Mouse (Mus musculus) A20 (cell line): ENCODE data around the gene Cib1.

Experiments used
- DNase-seq: peaks from one replicate; pipeline ENCODE4 v3.0.0-alpha.2; 2011; ENCODE audit warnings: low read depth, low spot score

The Cib1 gene

DNA sequence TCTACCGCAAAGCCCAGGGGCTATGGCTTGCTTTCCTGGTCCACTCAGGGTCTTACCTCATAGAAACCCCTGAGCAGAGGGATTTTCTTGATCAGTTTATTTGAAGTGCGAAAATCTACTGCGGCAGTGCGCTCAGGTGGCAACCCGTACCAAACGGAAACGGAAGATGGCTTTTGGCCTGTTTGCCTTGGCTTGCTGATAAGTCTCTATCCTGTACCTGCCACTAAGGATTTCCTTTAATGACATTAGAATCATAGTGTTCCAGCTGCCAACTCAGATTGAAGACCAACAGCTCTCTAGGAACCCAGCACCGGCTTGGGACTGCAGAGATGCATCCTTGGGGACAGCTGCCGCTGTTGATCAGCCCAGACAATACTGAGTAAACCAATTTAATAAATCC lies 1.2 kb upstream of the Cib1 start:
- no peak for DNase-seq

DNA sequence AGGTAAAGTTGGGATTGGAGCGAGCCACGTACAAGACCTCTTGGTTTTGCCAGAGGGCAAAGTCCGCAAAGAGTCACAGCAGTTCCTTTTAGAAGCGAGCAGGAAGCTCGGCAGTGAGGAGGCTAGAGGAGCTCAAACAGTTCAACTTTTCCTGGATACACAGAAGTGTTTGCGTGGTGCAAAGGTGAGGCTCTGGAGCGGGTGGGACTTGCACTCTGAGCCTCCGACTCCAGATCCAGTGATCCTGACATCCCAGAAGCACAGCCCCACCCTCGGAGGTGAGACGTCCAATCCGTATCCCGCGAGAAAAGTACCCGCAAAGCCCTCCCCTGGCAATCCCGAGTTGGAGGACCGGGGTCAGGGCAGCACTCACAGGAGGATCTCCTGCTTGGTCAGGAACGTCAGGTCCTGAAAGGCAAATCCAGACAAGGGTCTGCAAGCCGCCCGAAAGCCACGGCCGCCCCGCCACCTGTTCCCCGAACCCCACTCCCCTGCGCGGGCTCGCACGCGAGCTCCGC lies 583 bp downstream of the Cib1 start:
- no peak for DNase-seq

DNA sequence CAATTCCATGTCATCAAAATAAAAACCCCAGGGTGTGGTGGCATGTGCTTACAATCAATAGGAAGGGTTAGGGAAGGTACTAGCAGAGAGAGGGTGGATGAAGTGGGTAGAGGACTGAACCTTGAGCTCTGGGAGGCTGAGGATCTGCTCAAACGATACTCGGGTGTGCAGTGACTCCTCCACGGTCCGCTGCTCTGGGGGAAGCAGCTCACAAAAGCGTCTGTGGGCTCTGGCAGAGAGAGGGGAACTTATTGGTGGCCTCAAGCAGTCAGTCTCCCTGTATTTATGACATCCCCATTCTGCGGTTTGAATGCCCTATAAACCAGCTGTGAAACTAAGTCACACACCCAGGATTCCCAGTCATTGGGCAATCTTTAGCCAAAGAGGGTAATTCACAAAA lies 2.4 kb downstream of the Cib1 start:
- peak; percentile 56 for DNase-seq

GRCm38 (mm10) chr7:80227065-80227464 lies 5.5 kb downstream of the Cib1 start:
- DNase-seq, result no peak

DNA sequence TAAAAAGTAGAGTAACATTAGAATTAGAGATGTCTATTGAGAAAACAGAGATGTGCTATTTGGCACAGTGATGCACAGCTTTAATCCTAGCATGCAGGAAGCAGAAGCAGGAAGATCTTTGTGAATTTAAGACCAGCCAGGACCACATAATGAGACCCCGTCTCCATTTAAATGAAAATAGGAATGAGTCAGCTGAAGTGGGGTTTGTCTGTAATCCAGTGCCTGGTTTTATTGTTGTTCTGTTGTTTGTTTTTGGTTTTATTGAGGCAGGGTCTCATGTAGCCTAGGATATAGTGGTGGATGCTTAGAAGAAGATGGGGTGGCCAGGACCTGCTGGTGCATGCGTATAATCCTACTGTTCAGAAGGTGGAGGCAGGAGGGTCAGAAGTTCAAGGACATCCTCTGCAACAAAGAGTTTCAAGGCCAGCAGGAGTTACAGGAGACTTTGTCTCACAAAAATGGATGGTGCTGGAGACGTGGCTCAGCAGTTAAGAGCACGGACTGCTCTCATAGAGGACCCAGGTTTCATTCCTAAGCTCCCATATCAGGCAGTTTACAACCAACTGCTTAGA lies 11.3 kb downstream of the Cib1 start:
- no peak for DNase-seq

- DNase-seq, result no peak
Measured at GRCm38 (mm10) chr7:80220237-80220797, 12.3 kb downstream of the Cib1 start.

- no peak for DNase-seq
Measured at GRCm38 (mm10) chr7:80218666-80219065, 13.9 kb downstream of the Cib1 start.

- DNase-seq, result no peak
Measured at GRCm38 (mm10) chr7:80216566-80216965, 16.0 kb downstream of the Cib1 start.

GRCm38 (mm10) chr7:80215398-80215797 lies 17.2 kb downstream of the Cib1 start:
- DNase-seq, result peak; percentile 78

- peak; percentile 70 for DNase-seq
Measured at GRCm38 (mm10) chr7:80214459-80214858, 18.2 kb downstream of the Cib1 start.

DNA sequence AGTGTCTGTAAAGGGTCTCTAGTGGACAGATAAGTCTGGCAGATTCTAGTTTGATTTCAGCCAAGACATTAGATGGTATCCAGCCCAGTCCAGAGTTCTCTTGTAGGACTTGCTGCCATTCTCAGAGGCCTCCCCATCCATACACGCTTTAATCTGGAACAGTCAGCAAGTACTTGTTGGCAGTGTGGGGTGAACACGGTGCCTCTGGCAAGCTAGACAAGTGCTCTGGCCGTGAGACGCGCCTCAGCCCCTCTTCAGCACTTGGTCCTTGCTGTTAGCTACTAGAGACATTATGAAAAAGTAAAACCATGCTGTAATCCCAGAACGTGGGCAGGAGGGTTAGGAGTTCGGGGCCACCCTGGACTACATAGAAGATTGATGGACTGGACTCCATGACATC lies 19.0 kb downstream of the Cib1 start:
- DNase-seq, result no peak

GRCm38 (mm10) chr7:80210982-80211381 lies 21.6 kb downstream of the Cib1 start:
- no peak for DNase-seq

DNA sequence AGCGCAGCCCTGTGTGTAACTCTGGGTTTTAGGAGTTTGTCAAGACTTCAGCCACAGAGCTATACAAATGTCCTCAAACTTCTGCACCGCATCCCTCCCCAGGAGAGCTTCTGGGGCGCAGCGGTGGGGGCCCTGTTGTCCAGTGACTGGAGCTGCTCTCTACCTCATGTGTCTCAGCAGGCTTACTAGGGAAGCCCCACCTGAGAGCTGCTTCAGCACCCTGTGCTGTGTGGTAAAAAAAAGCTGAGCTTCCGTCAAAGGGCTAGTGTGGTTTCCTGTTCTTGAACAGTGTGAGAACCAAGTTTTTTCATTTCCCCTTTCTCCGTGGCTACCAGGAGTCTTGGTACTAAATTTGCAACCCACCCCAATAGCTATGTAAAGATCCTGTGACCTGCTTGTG lies 22.9 kb downstream of the Cib1 start:
- DNase-seq, result peak; percentile 89

- no peak for DNase-seq
Measured at GRCm38 (mm10) chr7:80208738-80209430, 23.7 kb downstream of the Cib1 start.

GRCm38 (mm10) chr7:80208026-80208642 lies 24.5 kb downstream of the Cib1 start:
- DNase-seq, result no peak

- DNase-seq, result no peak
Measured at GRCm38 (mm10) chr7:80207314-80207731, 25.3 kb downstream of the Cib1 start.

DNA sequence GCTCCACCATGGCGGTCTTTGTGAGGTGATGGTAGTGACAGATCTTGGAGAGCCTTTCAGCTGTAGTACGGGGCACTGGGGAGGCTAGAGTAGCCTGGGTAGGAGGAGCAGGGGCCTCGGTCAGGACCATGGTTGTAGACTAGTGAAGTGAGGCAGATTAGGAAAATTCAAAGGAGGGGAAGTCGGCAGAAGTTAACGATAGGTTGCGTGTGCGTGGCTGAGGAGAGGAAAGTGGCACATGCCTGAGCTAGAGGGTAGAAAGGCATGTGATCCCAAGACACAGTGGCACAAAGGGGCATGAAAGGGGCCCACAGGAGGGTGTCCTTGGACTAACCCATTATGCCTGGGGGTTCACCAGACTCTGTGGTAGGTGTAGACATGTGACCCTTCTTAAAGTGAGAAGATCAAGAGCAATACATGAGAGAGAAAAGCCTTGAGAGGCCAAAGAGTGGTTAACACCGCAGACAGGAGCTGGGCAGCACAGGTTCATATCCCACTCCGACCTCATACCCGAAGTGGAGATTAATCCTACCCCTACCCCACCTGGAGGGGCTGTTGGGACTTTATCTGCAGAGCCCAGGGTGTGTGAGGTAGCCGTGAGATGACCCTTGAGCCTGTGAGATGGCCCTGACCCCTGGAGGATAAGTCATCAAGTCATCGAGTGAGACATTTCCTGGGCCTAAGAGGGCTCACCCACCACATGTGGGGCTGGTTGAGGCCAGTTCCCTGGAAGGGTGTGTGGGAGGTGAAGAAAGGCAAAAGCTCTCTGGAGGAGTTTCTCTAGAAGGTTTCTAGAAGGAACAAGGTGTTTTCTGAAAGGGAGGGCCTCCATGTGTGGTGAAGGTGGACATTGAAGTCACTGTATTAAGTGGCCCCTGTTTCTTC lies 26.7 kb downstream of the Cib1 start:
- DNase-seq, result no peak

GRCm38 (mm10) chr7:80204961-80205360 lies 27.7 kb downstream of the Cib1 start:
- DNase-seq, result no peak

- peak; percentile 29 for DNase-seq
Measured at GRCm38 (mm10) chr7:80204362-80204761, 28.3 kb downstream of the Cib1 start.

- DNase-seq, result peak; percentile 84
Measured at GRCm38 (mm10) chr7:80203638-80204096, 28.9 kb downstream of the Cib1 start.

DNA sequence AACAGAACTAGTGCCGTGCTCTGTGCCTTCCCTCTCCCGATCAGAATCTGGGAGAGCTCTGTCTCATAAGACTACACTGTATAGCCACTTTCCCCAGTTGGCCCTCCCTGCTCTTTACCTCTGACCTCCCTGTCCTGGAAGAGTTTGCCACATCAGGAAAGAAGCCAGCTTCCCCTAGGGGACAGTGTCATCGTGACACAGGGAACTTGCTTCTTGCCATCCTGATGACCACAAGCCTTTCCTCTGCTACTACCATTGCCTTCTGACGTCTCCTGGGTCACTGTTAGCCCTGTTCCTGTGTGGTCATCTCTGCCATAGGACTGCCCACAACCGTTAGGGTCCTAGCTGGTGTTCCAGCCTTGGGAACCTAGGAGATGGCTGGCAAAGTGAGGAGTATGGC lies 29.7 kb downstream of the Cib1 start:
- DNase-seq, result no peak
